Mouse (Mus musculus) adrenal gland, adult 2 months (tissue): Measurements from ENCODE around the gene Tbx20. TPM values are rescaled to one million over a fixed set of nuclear protein-coding genes. Genes with fewer than 3 reads are reported as not detected.

Experiments used
- DNase-seq: peaks from one replicate; pipeline ENCODE4 v3.0.0; 2021
- long read RNA-seq: library from polyadenylated mRNA; stranded (forward); transcript quantifications from one replicate; pipeline ENCODE4 v2.0.0, GENCODE M21; 2021
- polyA plus RNA-seq: library from polyadenylated mRNA; depleted of rRNA; stranded (reverse); fragments of >200 nt; gene quantifications from 2 replicates; pipeline ENCODE4 v1.2.3, GENCODE M21; 2012; rRNA removed
- total RNA-seq, 2 experiments: library from RNA; stranded (reverse); gene quantifications; 2 replicates each; pipeline ENCODE4 v1.2.3; 2021

Tbx20 gene
- 10 to 100 TPM; 22.4 to 34.6 TPM for total RNA-seq
- polyA plus RNA-seq, result 3.5 and 5.0 TPM in 2 replicates
- long read RNA-seq, partial matches to known transcripts, result 0 of 3 reads
- long read RNA-seq, other reads (novel, unspliced or antisense), result 3 of 3 reads

GRCm38 (mm10) chr9:24774160-24774969 is at the start of gene Tbx20:
Gene Tbx20 (minus strand): TSS chr9:24774303.
- DNase-seq, result peak; percentile 56

GRCm38 (mm10) chr9:24818511-24818910 is 44.4 kb upstream of the Tbx20 start:
- no peak for DNase-seq

DNA sequence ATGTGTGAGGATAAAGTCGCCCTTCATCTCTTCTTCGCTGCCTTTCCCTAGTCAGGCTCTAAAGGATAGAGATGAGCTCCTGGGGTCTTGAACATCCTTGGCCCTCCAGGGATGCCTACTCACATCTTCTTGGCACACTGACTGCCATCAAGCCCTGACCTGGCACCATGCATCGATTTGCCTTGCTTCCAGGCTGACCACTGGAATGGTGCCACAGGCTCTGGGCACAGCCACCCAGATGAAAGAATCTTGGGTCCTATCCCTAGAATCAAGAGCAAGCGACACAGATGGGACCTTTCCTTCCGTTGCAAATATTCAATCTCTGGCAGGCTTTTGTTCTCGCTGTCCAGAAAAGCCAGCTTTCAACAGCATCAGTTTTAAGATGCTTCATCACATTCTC is 38.4 kb upstream of the Tbx20 start:
- DNase-seq, result no peak

- DNase-seq, result no peak
Observed at GRCm38 (mm10) chr9:24792110-24792509, 18.0 kb upstream of the Tbx20 start.

DNA sequence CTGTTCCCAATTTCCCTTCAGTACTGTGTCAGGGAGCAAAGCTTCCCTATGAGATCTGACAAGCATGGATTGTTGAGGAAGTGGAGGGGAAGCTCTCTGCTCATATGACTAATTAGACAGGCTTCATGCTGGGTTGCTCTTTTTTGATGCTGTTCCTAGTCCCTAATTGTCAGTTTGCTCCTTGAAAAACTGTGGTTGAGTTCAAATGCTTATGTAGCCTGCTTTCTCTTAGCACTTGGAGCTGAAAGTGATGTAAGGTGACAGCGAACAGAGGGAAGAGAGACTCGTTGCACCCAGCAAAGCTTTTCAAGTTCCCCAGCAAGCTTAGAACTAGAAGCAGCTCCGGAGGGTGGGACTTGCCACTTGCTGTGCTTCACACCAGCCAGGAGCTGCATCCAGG is 15.3 kb upstream of the Tbx20 start:
- no peak for DNase-seq

DNA sequence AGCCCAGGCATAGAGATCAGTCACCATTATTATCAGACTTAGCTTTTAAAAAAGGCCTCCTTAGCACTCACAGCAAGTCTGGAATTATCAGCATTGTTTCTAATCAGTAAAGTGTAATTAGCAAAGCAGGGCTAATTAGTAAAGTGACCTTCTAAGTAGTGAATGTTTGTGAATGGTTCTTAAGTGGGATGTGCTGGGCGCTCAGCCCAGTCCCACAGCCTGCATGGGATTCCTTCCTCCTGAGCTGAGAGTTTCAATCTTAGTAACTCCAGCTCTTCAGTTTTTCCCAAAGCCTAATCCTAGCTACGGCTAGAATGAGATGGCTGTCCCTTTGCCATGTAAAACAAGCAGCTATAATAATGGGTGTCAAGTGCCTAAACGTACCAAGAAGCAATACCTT is 8.2 kb upstream of the Tbx20 start:
- DNase-seq, result no peak

DNA sequence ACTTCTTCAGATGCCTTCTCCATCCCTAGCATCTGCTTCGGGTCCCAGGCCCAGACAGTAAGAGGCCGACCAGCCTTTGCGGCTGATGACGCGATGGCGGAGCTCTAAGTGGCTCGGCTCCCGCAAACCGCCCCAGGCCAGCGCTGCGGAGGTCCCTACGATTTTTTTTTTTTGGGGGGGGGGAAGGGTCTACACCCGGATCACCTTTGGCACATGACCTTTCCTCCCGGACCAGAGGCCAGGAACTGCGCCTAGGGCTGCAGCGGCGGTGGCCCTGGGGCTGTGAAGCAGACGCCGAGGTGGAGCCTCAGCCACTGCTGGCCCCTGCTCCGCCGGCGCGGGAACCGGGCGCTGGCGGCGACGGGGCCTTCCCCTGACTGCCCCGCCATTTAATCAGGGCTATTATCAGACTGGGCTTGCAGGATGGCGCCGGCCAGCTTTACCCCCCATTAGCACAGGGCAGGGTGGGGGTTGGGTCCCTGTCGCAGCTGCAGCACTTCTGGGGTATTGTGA is 6.9 kb upstream of the Tbx20 start:
- peak; percentile 15 for DNase-seq

DNA sequence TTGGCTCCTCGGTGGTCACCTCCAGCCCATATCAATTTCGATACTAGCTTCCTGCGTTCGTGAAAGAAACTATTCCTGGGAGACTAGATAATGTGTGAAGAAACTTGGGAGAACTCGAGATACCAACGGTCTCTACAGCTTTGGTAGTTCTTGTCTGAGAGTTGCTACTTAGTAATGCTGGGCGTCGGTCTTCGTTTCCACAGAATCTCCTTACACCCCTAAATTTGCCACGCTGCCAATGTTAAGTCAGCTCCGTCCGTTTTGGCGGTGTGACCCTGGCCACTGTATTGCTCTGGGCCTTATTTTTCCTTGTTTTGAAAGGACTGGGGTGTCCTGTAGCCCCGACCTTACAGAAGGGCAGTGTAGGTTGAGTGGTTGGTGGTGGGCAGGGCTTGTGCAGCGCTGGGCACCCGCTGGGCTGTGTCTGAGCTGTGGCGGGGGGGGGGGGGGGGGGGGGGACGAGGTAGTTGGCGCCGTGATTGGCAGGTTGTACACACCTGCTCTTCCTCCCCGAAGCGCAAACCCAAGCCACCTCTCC is 6.4 kb upstream of the Tbx20 start:
- DNase-seq, result no peak

DNA sequence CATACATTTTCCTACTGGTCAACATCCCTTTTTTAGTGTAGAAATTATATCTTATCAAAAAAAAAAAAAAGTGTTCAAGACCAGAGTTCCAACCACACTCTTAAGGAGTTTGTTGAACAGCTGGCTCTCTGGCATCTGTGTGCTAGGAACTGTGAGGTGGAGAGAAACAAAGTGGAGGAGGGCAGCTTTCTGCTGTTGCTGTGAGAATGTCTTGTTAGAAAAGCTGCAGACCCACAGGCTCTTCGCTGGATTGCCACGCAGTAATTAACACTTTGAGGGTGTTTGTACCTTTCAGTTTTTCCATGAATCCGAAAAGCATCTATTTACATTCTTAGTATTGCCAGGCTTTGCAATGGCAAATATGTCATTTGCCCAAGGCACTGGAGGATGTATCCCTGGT is 5.9 kb upstream of the Tbx20 start:
- DNase-seq, result no peak

DNA sequence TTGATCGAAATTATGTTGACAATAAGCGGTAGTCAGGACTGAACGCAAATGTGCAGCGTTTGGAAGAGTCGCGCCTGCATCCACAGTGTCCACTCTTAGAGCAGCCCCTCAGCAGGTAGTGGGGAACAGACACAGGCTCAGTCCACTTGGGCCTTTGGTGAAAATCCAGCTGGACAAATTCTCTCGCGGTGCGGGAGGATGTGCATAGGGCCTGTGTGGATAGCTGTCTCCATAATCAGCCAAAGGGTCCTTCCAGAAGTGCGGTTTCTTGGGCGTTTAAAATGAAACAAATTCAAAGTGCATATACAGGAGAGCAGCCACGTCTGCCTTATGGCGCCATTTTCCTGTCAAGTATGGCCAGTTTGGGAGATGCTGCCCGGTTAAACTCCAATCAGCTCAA is 4.5 kb upstream of the Tbx20 start:
- DNase-seq, result no peak

GRCm38 (mm10) chr9:24777961-24778360 is 3.9 kb upstream of the Tbx20 start:
- DNase-seq, result no peak

DNA sequence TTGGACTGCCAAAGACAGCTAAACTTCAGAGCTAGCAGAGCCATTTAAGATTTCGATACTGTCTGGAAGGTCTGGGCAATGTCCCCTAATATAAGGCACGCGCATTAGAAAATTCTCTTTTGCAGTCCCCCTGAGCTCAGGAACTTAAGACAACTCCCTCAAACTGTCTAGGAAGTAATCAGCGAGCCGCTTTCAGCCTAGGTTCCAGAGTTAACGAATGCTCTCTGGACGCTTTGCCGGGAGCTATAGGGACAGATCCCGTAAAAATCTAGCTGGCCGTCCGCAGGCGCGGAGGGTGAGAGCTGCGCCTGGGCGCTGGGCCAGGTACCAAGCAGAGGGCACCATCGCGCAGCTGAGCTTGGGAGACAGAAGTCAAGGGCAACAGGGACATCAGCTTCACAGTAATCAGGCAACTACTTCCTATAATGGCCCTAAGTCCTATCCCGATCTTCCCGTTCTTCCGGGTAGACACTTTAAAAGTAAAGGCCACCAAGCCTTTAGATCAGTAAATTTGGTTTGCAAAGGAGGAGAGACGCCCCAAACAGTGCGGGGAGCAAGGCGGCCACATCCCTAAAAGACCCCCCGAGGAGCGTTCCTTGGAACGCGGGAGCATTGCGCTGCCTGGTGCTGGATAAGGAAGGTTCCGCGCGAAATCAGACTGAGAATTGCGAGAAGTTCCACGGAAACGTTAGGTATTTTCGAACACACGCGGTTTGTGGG is 3.2 kb upstream of the Tbx20 start:
- peak; percentile 13 for DNase-seq

DNA sequence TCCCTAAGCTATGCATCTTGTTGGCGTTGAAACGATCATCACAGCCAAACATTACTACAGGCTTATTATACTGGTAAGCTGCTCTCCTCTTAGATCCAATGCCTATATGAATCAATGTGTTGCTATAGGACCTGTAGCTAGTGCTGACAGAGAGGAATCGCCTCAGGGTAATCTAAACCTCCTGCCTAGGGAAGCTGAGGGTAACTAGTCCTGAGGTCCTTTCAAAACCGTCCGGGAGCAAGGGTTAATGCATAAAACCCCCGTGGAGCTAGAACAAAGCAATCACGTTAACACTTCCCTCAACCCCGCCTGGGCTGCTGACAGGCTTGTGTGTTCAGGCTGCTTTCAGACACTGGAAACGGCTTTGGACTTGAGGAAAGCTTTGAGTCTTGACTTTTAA is 2.4 kb upstream of the Tbx20 start:
- no peak for DNase-seq

DNA sequence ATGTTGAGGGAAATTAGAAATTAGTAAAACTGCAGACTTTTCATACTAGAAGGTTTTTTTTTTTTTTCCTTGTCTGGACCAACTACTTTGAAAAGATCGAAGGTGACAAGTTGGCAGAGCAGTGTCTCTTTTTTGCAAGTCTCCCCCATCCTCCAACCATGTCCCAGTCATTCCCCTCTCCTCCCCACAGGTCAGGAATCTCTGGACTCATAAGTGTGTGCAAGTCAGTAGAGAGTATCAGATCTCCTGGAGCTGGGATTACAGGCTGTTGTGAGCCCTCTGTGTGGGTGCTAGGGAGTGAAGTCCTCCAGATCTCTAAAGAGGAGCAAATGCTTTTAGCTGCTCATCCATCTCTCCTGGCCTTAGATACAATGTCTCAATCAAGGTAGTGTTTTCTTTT is 1.5 kb upstream of the Tbx20 start:
- DNase-seq, result no peak

- no peak for DNase-seq
Observed at GRCm38 (mm10) chr9:24775001-24775400, 898 bp upstream of the Tbx20 start.

DNA sequence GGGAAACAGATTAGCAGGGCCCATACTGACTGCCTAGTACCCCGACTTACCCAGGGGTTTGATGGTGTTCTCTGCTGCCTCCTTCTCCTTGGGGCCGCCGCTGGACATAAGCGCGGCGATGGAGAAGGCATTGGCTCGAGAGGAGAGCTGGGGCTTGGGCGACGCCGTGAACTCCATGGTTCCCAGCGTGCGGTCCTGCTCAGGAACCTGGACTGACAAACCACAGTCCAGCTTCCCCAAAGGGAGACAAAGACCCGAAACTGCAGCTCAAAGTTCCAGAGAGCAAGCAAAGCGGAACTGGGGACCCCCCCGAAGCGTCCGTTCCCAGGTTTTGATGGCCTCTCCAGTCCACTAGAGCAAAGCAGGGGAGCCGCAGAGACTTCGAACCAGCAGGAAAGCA is 434 bp downstream of the Tbx20 start:
- DNase-seq, result no peak

DNA sequence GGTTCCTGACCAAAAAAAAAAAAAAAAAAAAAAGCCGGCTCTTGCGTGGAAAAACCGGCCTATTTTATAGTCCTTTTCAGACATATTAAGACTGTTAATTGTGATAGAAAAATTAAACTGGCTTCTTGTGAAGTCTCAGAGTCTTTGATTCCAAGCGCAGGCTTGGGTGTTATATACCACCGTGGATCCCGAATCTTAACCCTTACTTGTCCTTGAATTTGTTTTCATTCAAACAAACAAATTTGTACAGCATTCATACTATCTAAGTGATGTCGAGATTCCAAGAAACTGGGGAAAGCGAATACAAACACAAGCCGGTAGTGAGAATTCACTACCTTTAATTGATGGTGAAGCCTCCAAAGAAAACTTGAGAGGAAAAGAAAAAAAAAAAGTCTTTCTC is 932 bp downstream of the Tbx20 start:
- no peak for DNase-seq

GRCm38 (mm10) chr9:24772431-24773120 is 1.5 kb downstream of the Tbx20 start:
- DNase-seq, result no peak

DNA sequence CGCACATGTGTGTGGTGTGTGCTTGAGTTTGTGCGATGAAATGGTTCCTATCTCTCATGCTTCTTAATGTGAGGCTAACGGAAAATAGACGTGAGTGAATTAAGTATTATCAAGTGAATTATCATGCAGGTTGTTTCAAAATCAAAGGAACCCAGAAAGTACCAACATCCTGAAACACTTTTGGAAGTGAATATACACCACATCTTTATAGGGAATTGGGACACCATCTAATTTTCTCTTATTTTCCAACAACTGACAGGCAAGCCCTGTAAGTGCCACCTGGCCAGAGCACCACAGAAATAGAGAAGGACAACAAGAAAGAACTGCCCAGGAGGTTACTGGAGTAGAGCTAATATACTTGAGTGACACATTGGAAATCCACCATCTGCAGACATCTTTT is 2.4 kb downstream of the Tbx20 start:
- no peak for DNase-seq

DNA sequence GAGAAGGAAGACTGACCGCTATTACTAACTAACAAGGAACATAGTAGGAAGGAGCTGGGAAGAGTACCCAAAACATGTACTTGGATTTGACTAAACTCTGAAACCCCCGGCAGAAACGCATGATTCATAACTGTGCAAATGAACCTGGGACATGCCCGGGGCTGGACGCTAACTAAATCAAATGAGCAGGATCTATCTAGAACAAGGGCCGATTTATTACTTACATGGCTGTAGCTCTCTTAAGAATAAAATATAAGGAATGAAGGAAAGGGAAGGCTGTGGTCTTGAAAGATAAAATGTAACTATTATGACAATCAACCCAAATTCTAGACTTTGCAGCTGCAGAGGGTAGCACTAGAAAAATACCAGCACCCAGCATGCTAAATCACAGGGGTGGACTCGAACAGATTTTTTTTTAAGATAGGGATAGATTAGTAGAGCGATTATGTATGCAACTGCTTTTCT is 3.1 kb downstream of the Tbx20 start:
- no peak for DNase-seq

DNA sequence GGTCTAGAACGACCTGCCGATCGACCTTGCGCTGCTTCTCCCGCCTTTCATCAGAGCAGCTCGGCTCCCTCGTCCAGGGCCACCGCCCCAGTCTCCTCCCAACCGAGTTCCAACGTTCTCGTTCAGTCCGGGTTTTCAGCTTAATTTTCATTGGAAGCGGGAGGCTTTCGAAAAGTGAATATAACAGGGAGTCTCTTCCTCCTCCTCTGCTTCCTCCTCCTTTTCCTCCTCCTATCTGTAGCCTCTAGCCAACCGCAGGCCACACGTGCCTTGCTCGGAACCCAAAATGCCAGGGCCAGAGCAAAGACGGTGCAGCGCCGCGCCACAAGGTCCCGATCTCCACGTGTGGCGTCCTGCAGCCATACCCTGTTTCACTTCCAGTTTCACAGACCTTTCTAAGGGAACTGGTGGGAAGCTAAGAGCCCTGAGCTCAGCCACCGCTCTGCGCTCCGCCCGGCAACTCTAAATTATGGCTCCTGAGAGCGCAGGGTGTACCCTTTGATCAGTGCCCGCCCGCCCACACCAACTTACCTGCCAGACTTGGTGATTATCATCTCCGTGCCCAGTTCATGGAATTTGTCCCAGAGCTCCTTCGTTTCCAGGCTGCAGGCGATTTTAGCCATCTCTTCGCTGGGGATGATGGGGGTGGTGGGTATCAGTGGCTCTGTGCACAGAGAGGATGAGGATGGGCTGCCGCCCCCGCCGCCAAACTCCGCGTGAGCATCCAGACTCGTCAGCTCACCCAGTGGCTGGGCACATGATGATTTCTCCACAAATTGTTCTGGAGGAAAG is 3.8 kb downstream of the Tbx20 start:
- peak; percentile 22 for DNase-seq
